Mouse (Mus musculus): Measurements from ENCODE around the gene Vapa. TPM values are rescaled to one million over a fixed set of nuclear protein-coding genes. Genes with fewer than 3 reads are reported as not detected.

The Vapa gene
- total RNA-seq, 1 experiment from 2014 or later = 162 TPM

DNA sequence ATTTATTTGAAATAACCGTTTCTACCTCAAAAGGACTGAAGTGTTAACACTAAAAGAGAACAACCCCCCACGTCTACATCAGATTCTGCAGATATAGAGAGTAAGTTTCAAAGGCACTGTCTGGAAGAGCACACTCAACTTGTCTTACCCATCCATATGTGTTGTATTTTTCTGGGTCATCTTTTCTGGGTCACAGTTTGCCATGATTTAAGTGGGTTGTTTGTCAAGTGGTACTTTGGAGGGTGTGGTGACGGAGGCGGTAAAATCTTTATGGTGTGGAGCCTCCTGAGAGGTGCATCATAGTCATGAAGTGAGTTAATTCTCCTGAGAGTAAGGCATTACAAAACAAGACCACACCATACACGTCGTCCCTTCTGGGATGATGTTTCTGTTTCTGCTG, 12.2 kb upstream of the Vapa start:
- DNase-seq = no peak

DNA sequence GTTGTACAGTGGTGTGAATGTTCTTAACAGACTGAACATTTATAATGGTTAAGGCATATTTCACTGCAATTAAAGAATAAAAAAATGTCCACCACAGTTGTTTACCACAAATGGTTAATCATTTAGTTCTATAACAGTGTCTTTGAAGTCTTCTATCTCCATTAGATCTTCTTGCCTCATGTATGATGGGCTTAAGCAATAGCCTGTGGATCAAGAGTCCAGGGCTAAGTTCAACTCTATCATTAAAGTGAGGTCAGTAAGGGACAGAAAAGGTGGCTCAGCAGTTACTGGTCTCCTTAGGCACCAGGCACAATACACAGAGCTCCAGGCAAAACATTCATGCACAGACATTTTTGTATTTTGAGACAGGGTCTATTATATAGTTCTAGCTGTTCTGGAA, 9.8 kb upstream of the Vapa start:
- no peak for DNase-seq

DNA sequence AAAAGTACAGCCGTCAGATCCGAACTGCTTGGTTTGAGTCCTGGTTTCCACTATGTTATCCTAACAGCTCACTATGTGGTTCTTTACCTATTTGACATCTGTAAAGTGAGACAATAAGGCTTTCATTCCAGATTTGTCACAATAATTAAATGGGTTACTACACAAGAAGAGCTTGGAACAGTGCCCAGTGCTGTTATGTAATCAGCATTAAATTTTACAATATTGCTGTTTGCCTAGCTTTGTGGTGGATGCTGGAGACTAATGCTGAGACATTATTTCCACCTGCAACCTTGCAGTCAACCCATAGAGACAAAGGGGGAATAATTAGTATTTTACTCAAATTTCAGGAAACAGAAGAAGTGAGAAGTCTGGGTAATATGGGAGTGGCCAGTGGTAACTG, 5.1 kb upstream of the Vapa start:
- DNase-seq = no peak

DNA sequence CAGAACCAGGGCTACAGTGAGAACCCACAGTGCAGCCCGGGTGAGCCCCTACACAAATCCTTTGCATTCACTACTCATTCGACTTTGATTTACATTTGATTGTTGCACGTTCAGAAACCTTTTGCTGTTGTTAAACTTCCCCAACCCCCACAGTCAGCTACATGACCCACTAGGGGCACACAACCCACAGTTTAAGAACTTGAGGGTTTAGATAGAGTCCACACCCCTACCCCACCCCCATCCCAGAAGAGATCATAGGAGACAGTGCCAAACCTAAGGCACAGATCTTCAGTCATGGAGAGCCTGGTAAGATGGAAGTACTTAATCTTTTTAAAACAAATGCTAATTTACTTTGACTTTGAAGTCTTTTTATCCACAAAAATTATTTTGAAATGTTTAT, 2.3 kb upstream of the Vapa start:
- DNase-seq = no peak

DNA sequence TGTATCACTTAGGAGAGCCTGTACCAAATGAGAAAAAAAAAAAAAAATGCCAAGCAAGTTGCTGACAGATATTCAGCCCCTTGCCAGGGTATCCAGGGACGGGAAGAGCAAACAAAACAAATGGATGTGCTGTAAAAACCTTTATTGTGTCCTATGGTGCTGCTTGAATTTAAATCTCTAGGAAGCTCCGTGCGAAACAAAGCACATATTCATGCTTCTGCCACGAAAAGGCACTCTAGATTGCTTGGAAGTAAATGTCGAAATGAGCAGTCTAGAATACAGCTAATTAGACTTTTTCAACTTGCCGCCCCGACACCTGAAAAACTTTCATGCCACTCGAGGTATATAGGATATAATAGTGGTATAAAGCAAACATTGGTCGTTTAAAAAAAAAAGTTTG, 1.1 kb upstream of the Vapa start:
- no peak for DNase-seq

DNA sequence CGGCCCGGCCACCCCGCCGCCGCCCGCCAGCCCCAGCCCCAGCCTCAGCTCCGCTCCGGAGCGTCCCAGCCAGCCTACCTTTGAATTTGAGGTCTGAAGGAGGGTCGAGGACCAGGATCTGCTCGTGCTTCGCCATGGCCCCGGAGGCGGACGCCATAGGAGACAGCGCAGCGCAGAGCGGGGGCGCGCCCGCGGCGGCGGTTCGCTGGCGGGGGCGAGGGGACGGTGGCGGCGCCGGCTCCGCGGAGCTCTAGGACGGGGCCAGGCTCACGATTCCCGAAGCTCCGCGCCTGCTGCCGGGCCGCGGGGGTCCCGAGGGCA, 253 bp downstream of the Vapa start:
- DNase-seq = no peak

DNA sequence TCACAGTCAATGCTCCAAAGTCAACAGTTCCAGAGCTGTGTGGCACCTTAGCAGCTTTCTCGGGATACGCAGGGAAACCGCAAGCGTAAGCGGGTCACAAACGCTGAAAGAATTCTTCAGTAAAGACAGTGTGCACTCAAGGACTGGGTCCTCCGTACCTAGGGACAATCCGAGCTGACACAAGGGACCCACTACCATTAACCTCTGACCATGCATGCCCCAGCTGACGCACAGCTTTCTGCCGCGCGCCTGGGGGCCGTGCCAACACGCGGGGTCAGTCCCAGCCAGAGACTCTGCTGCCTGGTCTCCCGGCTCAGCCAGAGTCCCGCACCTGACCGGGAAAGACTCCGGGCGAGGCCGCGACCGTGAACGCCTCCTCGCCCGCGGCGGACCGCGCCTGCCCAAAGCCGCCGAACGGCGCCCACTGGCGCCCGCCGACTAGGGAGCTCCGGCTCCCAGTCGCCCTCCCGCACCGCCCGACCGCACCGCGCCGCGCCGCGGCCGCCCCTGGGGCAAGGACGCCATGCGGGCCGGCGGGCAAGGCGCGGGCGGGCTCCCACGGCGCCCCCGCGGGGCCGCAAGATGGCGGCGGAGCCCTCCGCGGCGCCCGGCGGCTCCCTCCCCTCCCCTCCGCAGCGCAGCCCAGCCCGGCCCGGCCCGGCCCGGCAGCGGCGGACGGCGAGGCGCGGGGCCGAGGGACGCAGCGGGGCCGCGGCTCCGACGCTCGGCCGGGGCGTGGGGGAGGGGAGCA, 789 bp downstream of the Vapa start:
- peak; percentile 57 for DNase-seq

DNA sequence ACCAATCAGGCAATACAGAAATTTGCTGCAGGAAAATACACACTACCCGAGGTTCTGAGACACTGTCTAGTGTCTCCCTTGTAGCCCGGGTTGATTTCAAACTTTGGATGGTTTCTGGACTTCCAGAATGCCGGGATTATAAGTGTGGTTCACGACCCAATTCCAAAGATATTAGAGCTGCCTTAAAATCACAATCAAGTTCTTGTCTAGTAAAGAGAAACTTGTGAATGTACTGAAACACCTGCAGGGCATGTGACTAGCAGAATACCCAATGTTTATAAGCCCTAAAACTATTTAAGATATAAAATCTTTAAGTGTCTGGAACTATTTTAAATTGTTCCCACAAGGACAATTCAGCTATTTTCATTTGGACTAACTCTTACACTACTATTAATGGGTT, 1.6 kb downstream of the Vapa start:
- no peak for DNase-seq

DNA sequence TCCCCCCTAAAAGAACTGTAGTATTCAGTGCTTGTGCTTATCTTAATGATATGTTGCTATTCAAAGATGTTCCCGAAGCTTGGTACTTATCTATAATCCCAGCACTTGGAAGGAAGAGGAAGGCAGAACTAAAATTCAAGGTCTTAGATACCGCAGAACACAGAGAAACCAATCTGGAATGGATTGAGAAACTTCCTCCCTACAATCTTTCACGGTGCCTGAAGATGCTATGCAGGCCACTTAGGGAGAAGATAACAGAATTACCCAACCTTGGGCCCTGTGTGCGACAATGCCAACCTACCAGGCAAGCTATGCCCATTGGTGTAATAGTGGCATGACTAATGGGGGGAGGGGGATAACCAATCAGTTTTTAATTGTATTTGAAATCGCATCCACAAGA, 4.6 kb downstream of the Vapa start:
- no peak for DNase-seq

DNA sequence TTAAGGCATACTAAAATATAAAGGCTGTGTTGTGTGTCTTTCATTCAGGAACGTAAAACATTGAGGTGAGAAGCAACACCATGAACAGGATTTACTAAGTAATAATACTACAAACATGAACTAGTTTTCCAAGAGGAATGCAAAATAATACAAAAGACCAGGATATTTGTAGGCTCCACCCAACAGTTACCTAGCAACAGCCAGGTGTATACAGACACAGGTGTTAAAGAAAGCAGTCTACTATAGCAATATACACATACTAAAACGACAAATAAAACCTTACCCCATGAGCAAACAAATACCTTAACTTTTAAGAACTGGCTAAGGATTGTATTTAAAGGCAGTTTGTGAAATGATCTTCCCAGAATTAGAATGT, 5.1 kb downstream of the Vapa start:
- DNase-seq = no peak

DNA sequence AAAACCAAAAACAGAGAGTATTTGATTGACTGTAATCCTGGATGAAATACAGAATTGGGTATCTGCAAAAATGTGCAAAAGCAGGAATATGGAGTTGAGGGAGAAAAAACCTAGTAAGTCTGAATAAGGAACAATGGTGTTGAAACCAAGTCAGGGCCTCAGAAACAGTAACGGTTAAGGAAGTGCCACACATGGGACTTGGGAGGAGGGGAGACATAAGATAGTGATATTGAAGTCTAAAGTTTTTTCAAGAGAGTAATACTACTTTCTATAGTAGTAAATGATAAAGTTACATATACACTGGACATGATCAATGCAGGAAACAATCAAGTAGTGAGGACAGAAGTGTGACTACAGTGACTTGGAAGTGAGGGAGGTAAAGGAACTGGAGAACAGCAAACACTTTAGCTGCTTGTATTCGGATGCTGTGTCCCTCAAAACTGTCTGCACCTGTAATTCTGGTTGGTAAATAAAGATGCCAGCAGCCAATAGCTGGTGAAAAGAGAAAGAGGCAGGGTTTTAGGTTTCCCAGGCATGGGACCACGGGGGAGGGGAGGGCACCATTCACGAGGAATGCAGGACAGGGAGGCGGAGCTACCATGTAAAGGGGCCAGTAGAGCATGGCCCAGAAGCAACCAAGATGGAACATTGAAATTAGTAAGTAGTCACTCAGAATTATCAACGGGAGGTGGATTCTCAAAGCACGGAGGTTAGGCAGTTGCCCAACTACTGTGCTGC, 5.6 kb downstream of the Vapa start:
- no peak for DNase-seq

DNA sequence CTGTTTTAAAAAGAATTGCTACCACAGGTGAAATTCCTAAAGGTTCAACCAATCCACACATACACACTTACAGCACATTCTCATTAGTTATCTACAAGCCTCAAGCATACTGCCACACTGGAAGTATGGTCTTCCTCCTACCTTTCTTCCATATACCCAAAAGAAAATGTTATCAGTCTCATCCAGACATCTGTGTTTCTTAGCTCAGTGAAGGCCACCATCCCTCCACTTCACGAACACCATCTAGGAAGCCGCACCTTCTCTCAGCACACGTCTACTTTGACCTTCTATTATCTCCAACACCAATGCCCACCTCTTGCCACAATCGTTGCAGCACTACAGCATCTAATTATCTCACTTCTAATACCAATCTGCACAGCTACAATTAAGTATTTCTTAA, 7.3 kb downstream of the Vapa start:
- no peak for DNase-seq

DNA sequence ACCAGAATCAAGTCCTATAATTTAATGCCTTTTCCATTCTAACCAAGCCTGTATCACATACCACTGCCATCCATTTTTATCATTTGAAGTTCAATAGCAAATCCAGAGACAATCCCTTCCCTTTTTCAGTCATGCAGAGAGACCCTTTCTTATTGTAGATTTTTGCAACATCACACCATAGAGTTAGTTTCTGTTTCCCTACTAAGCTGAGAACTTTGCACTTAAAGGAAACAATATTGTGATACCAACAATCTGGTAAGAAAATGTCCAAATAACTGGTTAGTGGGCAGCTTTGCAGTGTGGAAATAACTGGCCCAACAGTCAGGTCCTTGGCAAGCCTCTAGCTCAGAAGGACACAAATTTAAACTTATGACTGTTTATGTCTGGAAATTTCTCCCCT, 8.5 kb downstream of the Vapa start:
- DNase-seq = no peak

DNA sequence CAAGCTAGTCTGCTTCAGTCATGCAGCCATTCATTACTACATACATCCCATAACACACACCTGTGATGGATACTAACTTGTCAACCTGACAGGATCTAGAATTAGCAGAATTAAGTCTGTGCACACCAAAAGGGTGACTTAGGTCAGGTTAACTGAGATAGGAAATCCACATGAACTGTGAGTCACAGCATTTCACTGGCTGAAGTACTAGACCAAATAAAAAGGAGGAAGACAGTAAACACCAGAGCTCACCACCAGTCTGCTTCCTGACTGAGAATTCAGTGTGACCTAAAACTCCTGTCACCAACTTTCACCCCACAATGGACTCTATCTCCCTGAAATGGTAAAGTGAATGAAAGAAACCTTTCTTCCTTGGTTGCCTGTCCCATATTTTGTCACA, 9.0 kb downstream of the Vapa start:
- DNase-seq = no peak

DNA sequence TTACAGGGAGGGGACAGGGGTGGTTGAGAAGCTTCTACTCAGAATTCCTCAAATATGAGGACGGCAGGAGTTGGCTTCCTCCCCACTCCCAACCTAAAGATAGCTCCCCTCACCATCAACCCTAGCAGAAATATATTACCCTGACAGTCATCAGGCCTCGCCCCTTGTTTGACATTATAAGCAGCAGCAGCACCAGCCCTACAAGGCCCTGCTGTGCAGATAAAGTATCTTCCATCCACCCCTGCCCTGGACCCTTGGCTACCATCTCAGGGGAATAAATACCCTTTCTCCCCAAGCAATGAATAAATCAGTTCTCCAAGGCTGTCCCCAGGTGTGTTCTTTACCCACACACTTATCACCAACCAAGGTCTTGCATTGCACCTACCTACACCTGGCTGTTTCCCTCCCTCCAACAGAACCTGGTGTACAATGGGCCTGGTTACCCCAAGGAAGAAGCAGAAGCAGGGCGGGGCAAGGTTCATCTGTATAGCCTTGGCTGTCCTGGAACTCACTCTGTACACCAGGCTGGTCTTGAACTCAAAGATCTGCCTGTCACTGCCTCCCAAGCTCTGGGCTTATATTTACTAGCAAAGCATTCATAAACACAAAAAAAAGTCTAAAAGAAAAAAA, 15.4 kb downstream of the Vapa start:
- no peak for DNase-seq

DNA sequence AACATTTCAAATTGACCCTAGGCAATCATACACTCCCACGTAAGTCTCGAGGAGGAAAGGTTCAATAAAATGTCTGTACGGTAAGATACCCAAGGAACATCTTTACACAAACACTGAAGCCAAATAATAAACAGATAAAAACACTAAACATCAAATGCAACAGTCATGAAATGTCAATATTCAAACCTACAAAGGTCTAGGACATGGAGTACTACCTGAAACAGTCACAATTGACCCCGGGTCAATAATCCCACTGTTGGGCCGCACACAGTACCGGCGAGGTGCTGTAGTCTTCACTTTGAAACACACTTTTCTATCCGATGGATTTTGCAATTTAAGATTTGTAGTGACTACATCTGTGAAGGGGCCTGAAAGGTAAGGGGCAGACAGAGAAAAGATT, 18.7 kb downstream of the Vapa start:
- DNase-seq = no peak

DNA sequence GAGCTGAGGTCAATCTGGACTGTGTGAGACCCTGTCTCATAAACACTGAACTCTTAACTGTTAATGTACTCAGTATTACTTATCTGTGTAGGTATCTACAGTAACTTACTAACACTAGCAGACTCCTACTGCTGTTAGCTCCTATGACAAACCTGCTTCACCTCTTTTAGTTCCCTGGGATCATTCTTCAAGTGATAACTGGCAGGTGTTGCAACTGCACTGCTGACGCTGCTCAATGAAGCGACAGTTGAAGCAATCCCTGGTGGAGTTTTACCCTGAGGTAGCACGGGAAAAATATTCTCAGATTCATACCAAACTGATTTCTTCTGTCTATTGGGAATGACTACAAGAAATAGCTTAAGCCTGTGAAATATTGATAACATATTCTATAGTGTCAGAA, 26.5 kb downstream of the Vapa start:
- no peak for DNase-seq

DNA sequence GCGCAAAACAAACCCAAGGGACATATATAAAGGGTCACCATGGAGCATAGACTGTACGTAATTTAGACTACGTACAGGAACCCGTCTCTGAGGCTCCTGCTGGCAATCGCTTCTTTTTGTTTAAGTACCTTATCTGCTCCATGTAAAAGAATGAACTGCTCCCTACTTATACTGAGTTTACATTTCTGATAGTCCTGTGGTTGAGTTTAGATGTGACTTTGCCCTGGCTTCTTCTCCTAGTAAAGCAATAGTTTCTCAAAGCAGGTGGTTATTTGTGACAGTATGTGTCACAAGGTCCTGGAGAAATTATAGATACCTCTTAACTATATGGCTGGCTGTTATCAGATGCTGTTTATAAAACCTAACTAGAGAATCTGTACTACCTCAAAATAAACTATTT, 31.9 kb downstream of the Vapa start:
- no peak for DNase-seq

DNA sequence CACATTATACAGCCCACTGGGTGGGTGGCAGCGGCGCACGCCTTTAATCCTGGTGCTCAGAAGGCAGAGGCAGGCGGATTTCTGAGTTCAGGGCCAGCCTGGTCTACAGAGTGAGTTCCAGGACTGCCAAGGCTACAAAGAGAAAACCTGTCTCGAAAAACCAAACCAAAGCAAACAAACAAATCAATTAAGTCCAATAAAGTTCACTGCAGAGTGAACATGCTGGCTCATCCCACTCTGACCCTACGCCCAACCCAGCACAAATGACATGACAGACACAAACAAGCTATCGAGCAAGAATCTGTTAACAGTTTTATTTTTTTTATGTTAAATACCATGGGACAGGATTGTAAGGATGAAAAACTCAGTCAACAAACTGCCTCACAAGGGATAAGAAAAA, 33.6 kb downstream of the Vapa start:
- no peak for DNase-seq

DNA sequence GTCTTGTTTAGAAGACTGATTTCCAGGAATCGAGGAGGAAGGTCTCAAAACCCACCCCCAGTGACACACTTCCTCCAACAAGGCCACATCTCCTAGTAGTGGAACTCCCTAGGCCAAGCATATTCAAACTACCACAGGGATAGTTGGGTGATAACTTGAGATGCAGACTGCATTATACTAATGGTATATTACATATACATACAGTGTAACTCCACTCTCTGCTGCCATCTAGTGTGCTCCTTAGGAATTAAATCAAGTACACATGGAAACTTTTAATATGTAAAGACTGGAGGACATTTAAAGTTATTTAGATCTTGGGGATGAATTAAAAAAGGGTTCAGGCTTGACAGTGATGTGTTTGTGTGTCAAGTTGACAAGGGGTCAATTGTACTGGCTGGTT, 38.0 kb downstream of the Vapa start:
- DNase-seq = no peak

DNA sequence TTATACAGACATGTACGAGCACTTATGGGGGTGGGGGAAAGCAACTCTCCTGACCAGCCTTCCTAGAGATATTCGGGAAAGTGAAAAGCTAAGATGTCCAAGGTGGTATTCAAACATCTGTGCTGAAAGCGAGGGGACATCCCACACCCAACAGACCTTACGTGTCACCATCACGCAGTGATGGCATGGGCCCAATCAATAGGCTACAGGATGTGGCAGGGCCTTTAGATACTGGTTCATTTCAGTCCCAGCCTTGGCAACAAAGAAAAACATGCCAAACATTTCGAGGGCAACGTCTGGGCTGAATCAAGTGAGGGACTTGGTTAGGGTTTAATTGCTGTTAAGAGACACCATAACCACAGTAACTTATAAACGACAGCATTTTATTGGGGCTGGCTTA, 38.5 kb downstream of the Vapa start:
- no peak for DNase-seq

DNA sequence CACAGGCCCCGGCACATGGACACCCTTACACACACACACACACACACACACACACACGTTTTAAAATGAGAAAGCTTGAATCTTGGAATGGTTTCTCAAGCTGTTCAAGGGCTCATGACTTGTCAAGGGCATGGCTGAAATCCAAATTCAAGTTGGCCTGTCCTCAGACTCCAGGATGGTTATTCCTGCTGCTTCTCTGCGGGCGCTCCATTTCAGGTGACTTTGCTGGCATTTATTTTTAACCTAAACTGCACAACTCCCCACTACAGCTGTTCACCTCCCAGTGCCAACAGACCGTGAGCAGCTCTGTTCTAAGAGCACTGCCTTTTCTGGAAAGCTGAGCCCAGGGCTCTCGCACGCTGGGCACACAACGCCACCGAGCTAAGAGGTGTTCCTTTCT, 41.5 kb downstream of the Vapa start:
- peak; percentile 21 for DNase-seq

DNA sequence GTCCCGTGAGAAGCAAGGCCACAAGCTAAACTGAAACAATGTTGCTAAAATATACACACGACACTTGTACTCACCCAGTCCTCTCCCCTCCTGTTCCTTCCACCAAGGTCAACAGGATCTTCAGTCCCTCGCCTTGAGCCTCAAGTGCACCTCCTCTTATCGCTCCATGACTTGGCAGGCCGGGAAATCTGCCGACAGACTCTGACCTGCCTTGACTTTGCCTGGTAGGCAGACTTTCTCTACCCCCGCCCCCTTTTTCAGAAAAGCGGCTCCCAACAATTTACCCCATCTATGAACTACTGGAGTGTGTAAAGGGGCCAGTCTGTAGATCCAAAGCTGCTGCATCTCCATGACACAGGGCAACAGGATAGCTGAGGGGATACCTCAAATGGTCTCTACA, 41.9 kb downstream of the Vapa start:
- no peak for DNase-seq

DNA sequence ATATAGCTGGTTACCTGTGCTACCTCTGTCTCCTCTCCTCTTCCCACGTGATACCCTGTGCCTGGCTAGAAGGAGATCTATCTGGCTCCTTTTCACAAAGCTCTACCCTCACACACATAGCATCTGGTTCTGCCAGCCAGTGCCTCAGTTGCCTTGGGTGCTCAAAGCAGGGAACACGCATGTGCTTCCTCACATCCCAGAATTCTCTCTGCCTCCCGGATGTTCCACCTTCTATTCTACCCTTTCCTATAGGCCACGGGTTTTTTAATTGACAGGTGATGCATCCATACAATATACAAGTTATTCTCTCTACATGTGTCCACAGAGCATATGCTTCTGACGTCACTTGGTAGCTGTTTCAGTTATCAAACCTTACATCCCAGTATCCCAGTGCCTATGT, 49.2 kb downstream of the Vapa start:
- DNase-seq = no peak

Measured in adrenal gland, postnatal 25 days (tissue).